Mouse (Mus musculus): ENCODE results near the gene Ccr9. TPM values are rescaled to one million over a fixed set of nuclear protein-coding genes. Genes with fewer than 3 reads are reported as not detected.

Ccr9 gene
- 0.30 and 0.56 TPM in 2 replicates for polyA plus RNA-seq (2015; fragmentation: Nextera tagmentation; extraction: Ambion mirVana)

GRCm38 (mm10) chr9:123678327-123679105 lies at the start of gene Ccr9, which contains the start of gene Slc6a20a:
TSS of gene Ccr9 (plus strand) at chr9:123678439.
TSS of gene Slc6a20a (minus strand) at chr9:123678885.

GRCm38 (mm10) chr9:123632281-123632680 lies 46.0 kb upstream of the Ccr9 start, which contains the start of gene Slc6a20b:
TSS of gene Slc6a20b (minus strand) at chr9:123632565.

GRCm38 (mm10) chr9:123717186-123718008 lies 39.2 kb downstream of the Ccr9 start, which contains the start of gene Lztfl1:
TSS of gene Lztfl1 (minus strand) at chr9:123717697.

GRCm38 (mm10) chr9:123806267-123806666 lies 128.0 kb downstream of the Ccr9 start, which contains the start of gene Cxcr6:
TSS of gene Cxcr6 (plus strand) at chr9:123806475.

Other genes with a start within 250 kb of the Ccr9 start
- gene Limd1, start 199.7 kb upstream of the Ccr9 start, polyA plus RNA-seq (2015; fragmentation: Nextera tagmentation; extraction: Ambion mirVana): 9.2 and 11.0 TPM in 2 replicates
- 41.6 and 46.4 TPM in 2 replicates for gene Sacm1l, start 148.7 kb upstream of the Ccr9 start, polyA plus RNA-seq (2015; fragmentation: Nextera tagmentation; extraction: Ambion mirVana)
- 0.35 and 0.39 TPM in 2 replicates for gene Slc6a20b, start 45.9 kb upstream of the Ccr9 start, polyA plus RNA-seq (2015; fragmentation: Nextera tagmentation; extraction: Ambion mirVana)
- 17.6 and 29.7 TPM in 2 replicates for gene Slc6a20a, start 446 bp downstream of the Ccr9 start, polyA plus RNA-seq (2015; fragmentation: Nextera tagmentation; extraction: Ambion mirVana)
- gene Lztfl1, start 39.3 kb downstream of the Ccr9 start, polyA plus RNA-seq (2015; fragmentation: Nextera tagmentation; extraction: Ambion mirVana): 42.6 and 51.9 TPM in 2 replicates
- not detected in 2 replicates for gene Cxcr6, start 128.0 kb downstream of the Ccr9 start, polyA plus RNA-seq (2015; fragmentation: Nextera tagmentation; extraction: Ambion mirVana)
- gene Fyco1, start 173.5 kb downstream of the Ccr9 start, polyA plus RNA-seq (2015; fragmentation: Nextera tagmentation; extraction: Ambion mirVana): 10.2 and 11.8 TPM in 2 replicates
- gene Xcr1, start 183.6 kb downstream of the Ccr9 start, polyA plus RNA-seq (2015; fragmentation: Nextera tagmentation; extraction: Ambion mirVana): 0.03 and 0.06 TPM in 2 replicates